Mouse (Mus musculus): Measurements from ENCODE around the gene Lhpp. TPM values are rescaled to one million over a fixed set of nuclear protein-coding genes. Genes with fewer than 3 reads are reported as not detected.

Gene Lhpp
- polyA plus RNA-seq, 1 experiment from 2014 or later = 23.6 TPM

- Histone ChIP-seq H3K4me2 (peak within 1 kb of the TSS; percentile 96), H3K9ac (peak within 1 kb of the TSS; percentile 70), H3K4me3 (peak within 1 kb of the TSS; percentile 57), H3K4me1 (replicated peaks) (peaks cover 24% of the 10 kb centered on the region), H3K27me3 (replicated peaks) (peaks cover 81% of the 10 kb centered on the region), H3K36me3 (no peaks in the 10 kb centered on the region), H3K9me3 (replicated peaks) (no peaks in the 10 kb centered on the region), H3K27ac (ENCODE audit: poor library complexity, severe bottlenecking) (no peak within 1 kb of the TSS)
- WGBS = 1% methylated on average over 51 of the region's 52 CpGs
- ATAC-seq (ENCODE audit: insufficient number of reproducible peaks, low FRiP score) = 0 out of 2 replicates have a peak, but pooled peaks have one; percentile 26
Measured at GRCm38 (mm10) chr7:132599071-132599975, 11.1 kb upstream of the Lhpp start, which contains the start of gene Nkx1-2. TSS of gene Nkx1-2 (minus strand) at chr7:132599637.

- H3K9ac ChIP-seq = no peak overlapping the region; the same call in 1 of the 2 replicates
- ATAC-seq (ENCODE audit: insufficient number of reproducible peaks, low FRiP score) = no peak
- WGBS = 2% methylated on average over 9 of the region's 9 CpGs
Measured at GRCm38 (mm10) chr7:132600026-132600425, 10.4 kb upstream of the Lhpp start.

GRCm38 (mm10) chr7:132600926-132601325, 9.5 kb upstream of the Lhpp start:
- Histone ChIP-seq H3K36me3 (no peaks in the 10 kb centered on the region), H3K4me1 (replicated peaks) (peaks cover 24% of the 10 kb centered on the region), H3K9me3 (replicated peaks) (no peaks in the 10 kb centered on the region), H3K27me3 (replicated peaks) (peaks cover 84% of the 10 kb centered on the region), H3K4me3 (no peak overlapping the region), H3K4me2 (no peak overlapping the region), H3K27ac (ENCODE audit: poor library complexity, severe bottlenecking) (no peak overlapping the region), H3K9ac (no peak overlapping the region)
- WGBS = 8% methylated on average over 8 of the region's 8 CpGs
- no peak for ATAC-seq (ENCODE audit: insufficient number of reproducible peaks, low FRiP score)

More at GRCm38 (mm10) chr7:132600026-132600425, 10.4 kb upstream of the Lhpp start:
- Histone ChIP-seq H3K27me3 (replicated peaks) (peaks cover 85% of the 10 kb centered on the region), H3K4me1 (replicated peaks) (peaks cover 24% of the 10 kb centered on the region), H3K9me3 (replicated peaks) (no peaks in the 10 kb centered on the region), H3K27ac (ENCODE audit: poor library complexity, severe bottlenecking) (no peak overlapping the region), H3K4me3 (peak overlapping the region; percentile 55), H3K4me2 (peak overlapping the region; percentile 96), H3K36me3 (no peaks in the 10 kb centered on the region)

GRCm38 (mm10) chr7:132604720-132605119, 5.7 kb upstream of the Lhpp start:
- H3K4me2 ChIP-seq = no peak overlapping the region
- H3K9ac ChIP-seq = no peak overlapping the region
- ATAC-seq (ENCODE audit: insufficient number of reproducible peaks, low FRiP score) = no peak
- peaks cover under 1% of the 10 kb centered on the region; the same call in 1 of the 2 replicates for H3K4me1 ChIP-seq (replicated peaks)
- H3K27me3 ChIP-seq (replicated peaks) = peaks cover 53% of the 10 kb centered on the region
- H3K4me3 ChIP-seq = no peak overlapping the region
- H3K27ac ChIP-seq (ENCODE audit: poor library complexity, severe bottlenecking) = no peak overlapping the region
- 77% methylated on average over 4 of the region's 4 CpGs for WGBS
- no peaks in the 10 kb centered on the region for H3K36me3 ChIP-seq
- no peaks in the 10 kb centered on the region for H3K9me3 ChIP-seq (replicated peaks)

- Histone ChIP-seq H3K4me2 (no peak overlapping the region), H3K27me3 (replicated peaks) (peaks cover 43% of the 10 kb centered on the region), H3K9ac (no peak overlapping the region), H3K27ac (ENCODE audit: poor library complexity, severe bottlenecking) (no peak overlapping the region), H3K4me1 (replicated peaks) (0 out of 2 replicates have a peak, but pooled peaks cover 3% of the 10 kb centered on the region), H3K36me3 (no peaks in the 10 kb centered on the region), H3K4me3 (no peak overlapping the region), H3K9me3 (replicated peaks) (no peaks in the 10 kb centered on the region)
- no peak for ATAC-seq (ENCODE audit: insufficient number of reproducible peaks, low FRiP score)
- WGBS = 60% methylated on average over 5 of the region's 5 CpGs
Measured at GRCm38 (mm10) chr7:132605689-132606088, 4.7 kb upstream of the Lhpp start.

GRCm38 (mm10) chr7:132608316-132609020, 2.0 kb upstream of the Lhpp start:
- WGBS = 84% methylated on average over 4 of the region's 4 CpGs
- Histone ChIP-seq H3K9ac (no peak overlapping the region), H3K36me3 (no peaks in the 10 kb centered on the region), H3K9me3 (replicated peaks) (no peaks in the 10 kb centered on the region), H3K4me3 (no peak overlapping the region), H3K27ac (ENCODE audit: poor library complexity, severe bottlenecking) (no peak overlapping the region), H3K4me1 (replicated peaks) (0 out of 2 replicates have a peak, but pooled peaks cover 3% of the 10 kb centered on the region), H3K4me2 (no peak overlapping the region), H3K27me3 (replicated peaks) (peaks cover 16% of the 10 kb centered on the region; the same call in 1 of the 2 replicates)
- ATAC-seq (ENCODE audit: insufficient number of reproducible peaks, low FRiP score) = no peak

GRCm38 (mm10) chr7:132611530-132611929, 1.1 kb downstream of the Lhpp start:
- Histone ChIP-seq H3K4me1 (replicated peaks) (peaks cover 11% of the 10 kb centered on the region), H3K9ac (no peak overlapping the region), H3K9me3 (replicated peaks) (no peaks in the 10 kb centered on the region), H3K36me3 (no peaks in the 10 kb centered on the region), H3K27me3 (replicated peaks) (peaks cover 2% of the 10 kb centered on the region; the same call in 1 of the 2 replicates), H3K27ac (ENCODE audit: poor library complexity, severe bottlenecking) (no peak overlapping the region), H3K4me2 (no peak overlapping the region), H3K4me3 (no peak overlapping the region)
- WGBS = 93% methylated on average over 8 of the region's 8 CpGs
- ATAC-seq (ENCODE audit: insufficient number of reproducible peaks, low FRiP score) = no peak

GRCm38 (mm10) chr7:132615346-132615745, 4.9 kb downstream of the Lhpp start:
- Histone ChIP-seq H3K4me3 (no peak overlapping the region), H3K9ac (no peak overlapping the region), H3K4me1 (replicated peaks) (peaks cover 8% of the 10 kb centered on the region), H3K36me3 (no peaks in the 10 kb centered on the region), H3K4me2 (no peak overlapping the region), H3K27ac (ENCODE audit: poor library complexity, severe bottlenecking) (no peak overlapping the region), H3K27me3 (replicated peaks) (no peaks in the 10 kb centered on the region), H3K9me3 (replicated peaks) (no peaks in the 10 kb centered on the region)
- ATAC-seq (ENCODE audit: insufficient number of reproducible peaks, low FRiP score) = no peak
- 30% methylated on average over 3 of the region's 3 CpGs for WGBS

GRCm38 (mm10) chr7:132616391-132616790, 6.0 kb downstream of the Lhpp start:
- ATAC-seq (ENCODE audit: insufficient number of reproducible peaks, low FRiP score) = no peak
- Histone ChIP-seq H3K4me3 (no peak overlapping the region), H3K9me3 (replicated peaks) (no peaks in the 10 kb centered on the region), H3K4me2 (no peak overlapping the region), H3K36me3 (no peaks in the 10 kb centered on the region), H3K4me1 (replicated peaks) (peaks cover 8% of the 10 kb centered on the region), H3K27me3 (replicated peaks) (no peaks in the 10 kb centered on the region), H3K27ac (ENCODE audit: poor library complexity, severe bottlenecking) (no peak overlapping the region), H3K9ac (no peak overlapping the region)
- 54% methylated on average over 6 of the region's 6 CpGs for whole genome bisulfite sequencing

- peaks cover 8% of the 10 kb centered on the region for H3K4me1 ChIP-seq (replicated peaks)
- H3K4me2 ChIP-seq = no peak overlapping the region
- no peak overlapping the region for H3K27ac ChIP-seq (ENCODE audit: poor library complexity, severe bottlenecking)
- no peaks in the 10 kb centered on the region for H3K27me3 ChIP-seq (replicated peaks)
- no peak overlapping the region for H3K9ac ChIP-seq
- H3K36me3 ChIP-seq = no peaks in the 10 kb centered on the region
- ATAC-seq (ENCODE audit: insufficient number of reproducible peaks, low FRiP score) = no peak
- no peak overlapping the region for H3K4me3 ChIP-seq
- 71% methylated on average over 5 of the region's 5 CpGs for WGBS
- H3K9me3 ChIP-seq (replicated peaks) = no peaks in the 10 kb centered on the region
Measured at GRCm38 (mm10) chr7:132617021-132617564, 6.7 kb downstream of the Lhpp start.

- no peaks in the 10 kb centered on the region for H3K9me3 ChIP-seq (replicated peaks)
- H3K4me2 ChIP-seq = no peak overlapping the region
- no peak for ATAC-seq (ENCODE audit: insufficient number of reproducible peaks, low FRiP score)
- no peak overlapping the region for H3K27ac ChIP-seq (ENCODE audit: poor library complexity, severe bottlenecking)
- no peaks in the 10 kb centered on the region for H3K27me3 ChIP-seq (replicated peaks)
- no peak overlapping the region for H3K9ac ChIP-seq
- WGBS = 87% methylated on average over 8 of the region's 8 CpGs
- H3K36me3 ChIP-seq = no peaks in the 10 kb centered on the region
- H3K4me3 ChIP-seq = no peak overlapping the region
- peaks cover 16% of the 10 kb centered on the region for H3K4me1 ChIP-seq (replicated peaks)
Measured at GRCm38 (mm10) chr7:132619549-132619948, 9.1 kb downstream of the Lhpp start.

All from heart, embryonic 12.5 days (tissue).